Mouse (Mus musculus): Measurements from ENCODE around the gene Fdx1.

Fdx1 gene

GRCm38 (mm10) chr9:51964110-51964509 is 754 bp upstream of the Fdx1 start:
- no peak for DNase-seq (ENCODE audit: low spot score in 2 of 2)

- DNase-seq (ENCODE audit: low spot score in 2 of 2) = no peak
These were observed 2.0 kb downstream of the Fdx1 start for GRCm38 (mm10) chr9:51961190-51961909.

- DNase-seq (ENCODE audit: low spot score in 2 of 2) = no peak
These were observed 3.0 kb downstream of the Fdx1 start for GRCm38 (mm10) chr9:51960331-51960730.

GRCm38 (mm10) chr9:51958981-51959380 is 4.4 kb downstream of the Fdx1 start:
- DNase-seq (ENCODE audit: low spot score in 2 of 2) = no peak

- DNase-seq (ENCODE audit: low spot score in 2 of 2) = no peak
These were observed 6.3 kb downstream of the Fdx1 start for GRCm38 (mm10) chr9:51957025-51957424.

GRCm38 (mm10) chr9:51956484-51956883 is 6.9 kb downstream of the Fdx1 start:
- no peak for DNase-seq (ENCODE audit: low spot score in 2 of 2)

GRCm38 (mm10) chr9:51951337-51951736 is 12.0 kb downstream of the Fdx1 start:
- DNase-seq (ENCODE audit: low spot score in 2 of 2) = no peak

- no peak for DNase-seq (ENCODE audit: low spot score in 2 of 2)
These were observed 12.7 kb downstream of the Fdx1 start for GRCm38 (mm10) chr9:51950667-51951066.

GRCm38 (mm10) chr9:51950225-51950624 is 13.1 kb downstream of the Fdx1 start:
- no peak for DNase-seq (ENCODE audit: low spot score in 2 of 2)

- DNase-seq (ENCODE audit: low spot score in 2 of 2) = no peak
These were observed 19.4 kb downstream of the Fdx1 start for GRCm38 (mm10) chr9:51943934-51944333.

GRCm38 (mm10) chr9:51934641-51935040 is 28.7 kb downstream of the Fdx1 start:
- DNase-seq (ENCODE audit: low spot score in 2 of 2) = no peak

GRCm38 (mm10) chr9:51931997-51932396 is 31.4 kb downstream of the Fdx1 start:
- DNase-seq (ENCODE audit: low spot score in 2 of 2) = no peak

- no peak for DNase-seq (ENCODE audit: low spot score in 2 of 2)
These were observed 32.2 kb downstream of the Fdx1 start for GRCm38 (mm10) chr9:51931054-51931690.

GRCm38 (mm10) chr9:51929972-51930371 is 33.4 kb downstream of the Fdx1 start:
- no peak for DNase-seq (ENCODE audit: low spot score in 2 of 2)

GRCm38 (mm10) chr9:51928659-51929058 is 34.7 kb downstream of the Fdx1 start:
- no peak for DNase-seq (ENCODE audit: low spot score in 2 of 2)

GRCm38 (mm10) chr9:51928116-51928515 is 35.2 kb downstream of the Fdx1 start:
- no peak for DNase-seq (ENCODE audit: low spot score in 2 of 2)

- DNase-seq (ENCODE audit: low spot score in 2 of 2) = no peak
These were observed 35.7 kb downstream of the Fdx1 start for GRCm38 (mm10) chr9:51927680-51928079.

GRCm38 (mm10) chr9:51926629-51927028 is 36.7 kb downstream of the Fdx1 start:
- no peak for DNase-seq (ENCODE audit: low spot score in 2 of 2)

GRCm38 (mm10) chr9:51924551-51925081 is 38.7 kb downstream of the Fdx1 start:
- DNase-seq (ENCODE audit: low spot score in 2 of 2) = no peak

GRCm38 (mm10) chr9:51922756-51923155 is 40.6 kb downstream of the Fdx1 start:
- no peak for DNase-seq (ENCODE audit: low spot score in 2 of 2)

GRCm38 (mm10) chr9:51915580-51915979 is 47.8 kb downstream of the Fdx1 start:
- no peak for DNase-seq (ENCODE audit: low spot score in 2 of 2)

GRCm38 (mm10) chr9:51914481-51915120 is 48.8 kb downstream of the Fdx1 start:
- DNase-seq (ENCODE audit: low spot score in 2 of 2) = no peak

- peak; percentile 20 to 65 for DNase-seq (ENCODE audit: low spot score in 2 of 2)
These were observed 54.5 kb downstream of the Fdx1 start for GRCm38 (mm10) chr9:51908838-51909237.

Measured in spleen, postnatal 10 days (tissue).